In the genomic region with DNA sequence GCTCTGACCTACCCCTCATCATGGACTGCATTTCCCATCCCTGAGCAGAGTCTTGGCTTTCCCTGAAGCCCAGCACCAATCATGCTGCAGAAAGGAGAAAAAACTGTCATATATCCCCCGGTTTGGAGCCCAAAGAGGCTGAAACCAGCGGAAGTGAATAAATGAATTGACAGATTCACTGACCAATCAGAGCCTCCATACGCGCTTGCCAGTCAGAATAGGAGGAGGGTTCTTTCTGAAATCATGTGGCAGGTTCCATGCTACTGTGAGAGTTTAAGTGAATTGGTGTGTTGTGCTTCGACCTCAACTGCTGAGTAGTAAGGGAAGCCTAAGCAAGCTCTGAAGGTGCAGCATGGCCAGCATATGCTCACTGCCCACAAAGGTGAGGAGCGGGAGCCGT, we compare ENCODE assay signal across 32 mouse cellular contexts.
DNase-seq lines count a peak whose midpoint lies in the region; ATAC-seq and TF ChIP-seq lines count a peak whose summit lies in the region.
"Had no signal": no experiment of that assay in that cellular context is flagged by ENCODE, and none has a peak within 500 bp of the region (broad histone marks: within the 10 kb centered on the region; RNA-seq: fewer than 3 reads in every experiment).

No protein-coding gene starts in this region.

- H3K4me3 ChIP-seq in testis, adult 2 months (ENCODE audit: control insufficient read depth, low read depth, low read length): peak overlapping the region; percentile 60
- peak overlapping the region; percentile 58 to 80 for H3K4me3 ChIP-seq in ES-E14 (ENCODE audit: insufficient read depth in 1 of 2, low read depth in 1 of 2, low read length in 2 of 2, poor library complexity in 1 of 2, severe bottlenecking in 1 of 2)
- H3K4me3 ChIP-seq in hindbrain, postnatal 0 days (ENCODE audit: low read length): no peak overlapping the region
- no peak overlapping the region for H3K4me3 ChIP-seq in limb, embryonic 10.5 days
- H3K4me3 ChIP-seq: embryonic facial prominence, embryonic 12.5 days; embryonic facial prominence, embryonic 15.5 days; erythroblast, embryonic 14.5 days; forebrain, embryonic 13.5 days; heart, adult 2 months; heart, embryonic 10.5 days; heart, embryonic 13.5 days; hindbrain, embryonic 12.5 days; hindbrain, embryonic 15.5 days had no signal

- H3K27ac ChIP-seq in testis, adult 2 months (ENCODE audit: control insufficient read depth, insufficient read depth, low read depth, low read length): no peak overlapping the region
- no peak overlapping the region for H3K27ac ChIP-seq in ES-E14 (ENCODE audit: insufficient read depth, low read depth, low read length, poor library complexity, severe bottlenecking)
- no peak overlapping the region for H3K27ac ChIP-seq in hindbrain, postnatal 0 days
- no peak overlapping the region for H3K27ac ChIP-seq in limb, embryonic 10.5 days
- H3K27ac ChIP-seq: embryonic facial prominence, embryonic 12.5 days; embryonic facial prominence, embryonic 15.5 days; forebrain, embryonic 13.5 days; heart, adult 2 months; heart, embryonic 10.5 days; heart, embryonic 13.5 days; hindbrain, embryonic 12.5 days; hindbrain, embryonic 15.5 days had no signal

- H3K36me3 ChIP-seq in testis, adult 2 months (ENCODE audit: control insufficient read depth, insufficient read depth, low read length): no peaks in the 10 kb centered on the region
- H3K36me3 ChIP-seq in ES-E14 (ENCODE audit: control insufficient read depth, insufficient read depth, low read length, poor library complexity, severe bottlenecking): no peaks in the 10 kb centered on the region
- no peaks in the 10 kb centered on the region for H3K36me3 ChIP-seq in hindbrain, postnatal 0 days (ENCODE audit: insufficient read depth, low read length)
- no peaks in the 10 kb centered on the region for H3K36me3 ChIP-seq in limb, embryonic 10.5 days
- H3K36me3 ChIP-seq: embryonic facial prominence, embryonic 12.5 days; embryonic facial prominence, embryonic 15.5 days; heart, embryonic 10.5 days; heart, embryonic 13.5 days; hindbrain, embryonic 12.5 days had no signal

- no peak for ATAC-seq in hindbrain, postnatal 0 days
- ATAC-seq: forebrain, embryonic 13.5 days; forebrain, embryonic 16.5 days; inflammation-experienced regulatory T-cells, adult 6 months; intestine, embryonic 16.5 days; Patski had no signal

- DNase-seq in testis, postnatal 10 days (ENCODE audit: low spot score): no peak
- DNase-seq in ES-E14 (ENCODE audit: low read depth, low spot score): peak; percentile 56
- peak; percentile 96 for DNase-seq in R1 (ENCODE audit: low read depth, low spot score)
- peak; percentile 20 for DNase-seq in testis, postnatal 14 days (ENCODE audit: low spot score)
- DNase-seq in hindbrain, postnatal 0 days (ENCODE audit: low spot score): no peak
- DNase-seq in spleen, postnatal 36 days (ENCODE audit: low spot score in 2 of 2): no peak
- DNase-seq in limb, embryonic 10.5 days (ENCODE audit: low spot score): no peak
- DNase-seq: adrenal gland, postnatal 10 days; adrenal gland, postnatal 36 days; B cell, adult 2 months; cerebellum, adult 18-20 months; cerebellum, adult 9-10 months; cerebellum, postnatal 14 days; gastrocnemius, postnatal 10 days; gastrocnemius, postnatal 36 days; heart, adult 2 months; heart, postnatal 14 days; kidney, adult 18-20 months had no signal

- in situ Hi-C loops in ES-E14 (cut with MboI; ENCODE audit: low sequenced_read_pairs in 2 of 2, unreplicated experiment in 2 of 2): no loop called here

- no peaks in the 10 kb centered on the region for H3K9me3 ChIP-seq in ES-E14 (ENCODE audit: control insufficient read depth, insufficient read depth, low read depth, low read length)
- H3K9me3 ChIP-seq in hindbrain, postnatal 0 days (ENCODE audit: low read length): 0 out of 2 replicates have a peak, but pooled peaks cover 8% of the 10 kb centered on the region
- H3K9me3 ChIP-seq in limb, embryonic 10.5 days (replicated peaks): no peaks in the 10 kb centered on the region
- H3K9me3 ChIP-seq: heart, embryonic 10.5 days had no signal

- no peak overlapping the region for H3K4me2 ChIP-seq in hindbrain, postnatal 0 days (ENCODE audit: low read depth, low read length)
- H3K4me2 ChIP-seq: embryonic facial prominence, embryonic 12.5 days; embryonic facial prominence, embryonic 15.5 days; forebrain, embryonic 13.5 days; heart, embryonic 13.5 days; hindbrain, embryonic 12.5 days; hindbrain, embryonic 15.5 days had no signal

- TF ChIP-seq POLR2A in testis, adult 2 months (IDR thresholded peaks at IDR 0.05; ENCODE audit: control insufficient read depth, low read depth, low read length): no peak

- no peaks in the 10 kb centered on the region for H3K27me3 ChIP-seq in testis, adult 2 months (ENCODE audit: control insufficient read depth, insufficient read depth, low read length)
- no peaks in the 10 kb centered on the region for H3K27me3 ChIP-seq in hindbrain, postnatal 0 days (ENCODE audit: insufficient read depth, low read length)
- no peaks in the 10 kb centered on the region for H3K27me3 ChIP-seq in limb, embryonic 10.5 days (ENCODE audit: low read depth, poor library complexity, severe bottlenecking)
- H3K27me3 ChIP-seq: CH12.LX; embryonic facial prominence, embryonic 12.5 days; embryonic facial prominence, embryonic 15.5 days; forebrain, embryonic 13.5 days; heart, embryonic 13.5 days; hindbrain, embryonic 12.5 days; hindbrain, embryonic 15.5 days; Patski had no signal

- 78% methylated on average over 7 of the region's 7 CpGs for WGBS in hindbrain, postnatal 0 days
- 78% methylated on average over 7 of the region's 7 CpGs for WGBS in limb, embryonic 10.5 days

- H3K9ac ChIP-seq in ES-E14 (ENCODE audit: insufficient read depth, low read depth, low read length, poor library complexity, severe bottlenecking): peak overlapping the region; percentile 68; the same call in 1 of the 2 replicates
- no peak overlapping the region for H3K9ac ChIP-seq in hindbrain, postnatal 0 days (replicated peaks; ENCODE audit: low read length)
- H3K9ac ChIP-seq: embryonic facial prominence, embryonic 12.5 days; embryonic facial prominence, embryonic 15.5 days; forebrain, embryonic 13.5 days; heart, embryonic 13.5 days; hindbrain, embryonic 12.5 days; hindbrain, embryonic 15.5 days had no signal

- no peak for TF ChIP-seq CTCF in testis, adult 2 months (IDR thresholded peaks at IDR 0.05; ENCODE audit: control insufficient read depth, insufficient read depth, insufficient replicate concordance, low read depth, low read length)
- TF ChIP-seq CTCF in hindbrain, postnatal 0 days (IDR thresholded peaks at IDR 0.05; ENCODE audit: low read depth): no peak

- H3K4me1 ChIP-seq in testis, adult 2 months (ENCODE audit: control insufficient read depth, insufficient read depth, low read length): no peaks in the 10 kb centered on the region
- no peaks in the 10 kb centered on the region for H3K4me1 ChIP-seq in ES-E14 (ENCODE audit: control insufficient read depth in 2 of 2, insufficient read depth in 2 of 2, low read length in 2 of 2, poor library complexity in 1 of 2)
- H3K4me1 ChIP-seq in hindbrain, postnatal 0 days (ENCODE audit: insufficient read depth, low read length): no peaks in the 10 kb centered on the region
- no peaks in the 10 kb centered on the region for H3K4me1 ChIP-seq in limb, embryonic 10.5 days
- H3K4me1 ChIP-seq: embryonic facial prominence, embryonic 12.5 days; embryonic facial prominence, embryonic 15.5 days; forebrain, embryonic 13.5 days; heart, embryonic 10.5 days; heart, embryonic 13.5 days; hindbrain, embryonic 12.5 days; hindbrain, embryonic 15.5 days had no signal

TF ChIP-seq in ES-E14, 5 proteins besides CTCF, POLR2A, EP300 and RAD21:
- no peak for TF ChIP-seq ZC3H11A (IDR thresholded peaks at IDR 0.05; ENCODE audit: borderline replicate concordance, low read depth, low read length)
- TF ChIP-seq HCFC1 (IDR thresholded peaks at IDR 0.05; ENCODE audit: borderline replicate concordance, insufficient read depth, low read length): no peak
- TF ChIP-seq CHD2 (IDR thresholded peaks at IDR 0.05; ENCODE audit: low read depth, low read length): peak; percentile 67; the same call in 1 of the 2 replicates
- no peak for TF ChIP-seq ZNF384 (IDR thresholded peaks at IDR 0.05; ENCODE audit: low read depth, low read length)

Comparison
In these comparisons a context has a peak if more than half of its experiments do, and no peak if none do; other contexts are left out.
1. DNase-seq: peak in ES-E14 (single experiment), R1 (single experiment) and testis, postnatal 14 days (single experiment); none in testis, postnatal 10 days (single experiment), hindbrain, postnatal 0 days (single experiment), spleen, postnatal 36 days (0 of 2) and limb, embryonic 10.5 days (single experiment).
2. H3K4me3 ChIP-seq: peak in testis, adult 2 months (single experiment) and ES-E14 (2 of 2); none in hindbrain, postnatal 0 days (single experiment) and limb, embryonic 10.5 days (single experiment).